Mouse (Mus musculus): ENCODE measurements around the gene Ccdc187.

DNA sequence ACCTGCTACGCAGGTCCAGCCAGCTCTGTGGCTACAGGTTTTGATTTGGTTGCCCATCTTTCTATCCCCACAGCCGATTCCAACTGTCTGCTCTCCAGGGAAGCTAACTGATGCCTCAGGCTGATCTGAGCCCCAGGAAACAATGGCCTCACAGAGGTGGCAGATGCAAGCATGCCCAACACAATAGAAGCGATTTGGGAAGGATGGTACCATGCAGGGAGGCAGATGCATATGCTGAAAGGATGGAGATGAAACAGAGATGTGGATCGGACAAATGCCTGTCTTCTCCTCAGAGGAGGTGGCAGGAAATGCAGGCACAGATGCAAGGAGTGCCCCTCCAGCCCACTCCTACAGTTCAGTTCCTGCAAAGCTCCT, 4.5 kb upstream of the Ccdc187 start:
- TF ChIP-seq CTCF (IDR thresholded peaks at IDR 0.05; ENCODE audit: insufficient read depth, low read depth, low read length) (no peak), POLR2A (IDR thresholded peaks at IDR 0.05; ENCODE audit: insufficient read depth, low read depth, low read length) (no peak)

Data from olfactory bulb, adult 2 months (tissue).